Mouse (Mus musculus) midbrain, embryonic 10.5 days (tissue): Measurements from ENCODE around the gene Rubcn. TPM values are rescaled to one million over a fixed set of nuclear protein-coding genes. Genes with fewer than 3 reads are reported as not detected.

Experiments
- DNase-seq: peaks from one replicate; pipeline ENCODE4 v3.0.0-alpha.2; 2017; ENCODE audit warnings: low spot score
- H3K27ac ChIP-seq: fragments of 300-500 bp; sonication (generic); replicated peaks from 2 replicates; pipeline ENCODE4 v1.5.1; 2016; ENCODE audit warnings: mild to moderate bottlenecking
- H3K27me3 ChIP-seq: fragments of 300-500 bp; sonication (generic); 2 replicates; pipeline ENCODE4 v1.6.1; 2016; ENCODE audit warnings: low read depth, mild to moderate bottlenecking; ENCODE audit not compliant: poor library complexity, severe bottlenecking
- H3K36me3 ChIP-seq: fragments of 300-500 bp; sonication (generic); 2 replicates; pipeline ENCODE4 v1.6.1; 2016; ENCODE audit warnings: mild to moderate bottlenecking, moderate library complexity
- H3K4me1 ChIP-seq: fragments of 300-500 bp; sonication (generic); 2 replicates; pipeline ENCODE4 v1.6.1; 2016
- H3K4me3 ChIP-seq: fragments of 300-500 bp; sonication (generic); 2 replicates; pipeline ENCODE4 v1.5.1; 2016; ENCODE audit warnings: mild to moderate bottlenecking, moderate library complexity
- H3K9me3 ChIP-seq: fragments of 300-500 bp; sonication (generic); replicated peaks from 2 replicates; pipeline ENCODE4 v1.6.1; 2016; ENCODE audit warnings: mild to moderate bottlenecking
- WGBS: fragments of 180-500 bp; shearing (Covaris S2); methylation state at CpG from one replicate; pipeline ENCODE4 v1.1.7; 2016; 5-methylcytosine and 5-hydroxymethylcytosine counted together
- polyA plus RNA-seq: library from polyadenylated mRNA; unstranded; fragments of >200 nt; fragmentation: Nextera tagmentation; extraction: Ambion mirVana; gene quantifications from 2 replicates; pipeline ENCODE4 v1.2.1, GENCODE M21; 2016

The Rubcn gene
- polyA plus RNA-seq, 1 experiment from 2014 or later: 19.0 TPM

- WGBS: 84% methylated on average over 3 of the region's 3 CpGs
- Histone ChIP-seq H3K9me3 (no peaks in the 10 kb centered on the region), H3K27me3 (no peaks in the 10 kb centered on the region), H3K36me3 (peaks cover 18% of the 10 kb centered on the region), H3K4me3 (no peak overlapping the region), H3K27ac (no peak overlapping the region), H3K4me1 (peaks cover 4% of the 10 kb centered on the region)
- DNase-seq: no peak
Observed at GRCm38 (mm10) chr16:32861813-32862385, 15.7 kb downstream of the Rubcn start.

- H3K27ac ChIP-seq: no peak overlapping the region; the same call in 1 of the 2 replicates
- H3K4me3 ChIP-seq: no peak overlapping the region
- peaks cover 34% of the 10 kb centered on the region for H3K36me3 ChIP-seq
- H3K9me3 ChIP-seq: no peaks in the 10 kb centered on the region
- H3K27me3 ChIP-seq: no peaks in the 10 kb centered on the region
- WGBS: 77% methylated on average over 12 of the region's 12 CpGs
- DNase-seq: no peak
- no peaks in the 10 kb centered on the region for H3K4me1 ChIP-seq
Observed at GRCm38 (mm10) chr16:32858771-32859636, 18.6 kb downstream of the Rubcn start.

GRCm38 (mm10) chr16:32858356-32858755 lies 19.2 kb downstream of the Rubcn start:
- no peak for DNase-seq
- Histone ChIP-seq H3K4me3 (no peak overlapping the region), H3K27ac (no peak overlapping the region), H3K9me3 (no peaks in the 10 kb centered on the region), H3K4me1 (no peaks in the 10 kb centered on the region), H3K27me3 (no peaks in the 10 kb centered on the region), H3K36me3 (peaks cover 35% of the 10 kb centered on the region)
- whole genome bisulfite sequencing: 85% methylated on average over 4 of the region's 4 CpGs

- Histone ChIP-seq H3K36me3 (peaks cover 35% of the 10 kb centered on the region), H3K4me1 (no peaks in the 10 kb centered on the region), H3K27me3 (no peaks in the 10 kb centered on the region), H3K9me3 (no peaks in the 10 kb centered on the region), H3K4me3 (no peak overlapping the region), H3K27ac (no peak overlapping the region)
- no peak for DNase-seq
- WGBS: 94% methylated on average over 3 of the region's 3 CpGs
Observed at GRCm38 (mm10) chr16:32856751-32857150, 20.8 kb downstream of the Rubcn start.

- no peaks in the 10 kb centered on the region for H3K9me3 ChIP-seq
- no peaks in the 10 kb centered on the region for H3K27me3 ChIP-seq
- peaks cover 34% of the 10 kb centered on the region for H3K36me3 ChIP-seq
- H3K27ac ChIP-seq: no peak overlapping the region
- H3K4me3 ChIP-seq: no peak overlapping the region
- 91% methylated on average over 2 of the region's 2 CpGs for WGBS
- no peak for DNase-seq
- H3K4me1 ChIP-seq: no peaks in the 10 kb centered on the region
Observed at GRCm38 (mm10) chr16:32854050-32854571, 23.5 kb downstream of the Rubcn start.

GRCm38 (mm10) chr16:32853492-32854049 lies 24.0 kb downstream of the Rubcn start:
- Histone ChIP-seq H3K36me3 (peaks cover 40% of the 10 kb centered on the region), H3K4me1 (no peaks in the 10 kb centered on the region), H3K27ac (no peak overlapping the region), H3K4me3 (no peak overlapping the region), H3K9me3 (no peaks in the 10 kb centered on the region), H3K27me3 (no peaks in the 10 kb centered on the region)
- DNase-seq: no peak
- WGBS: 87% methylated on average over 13 of the region's 13 CpGs

- Histone ChIP-seq H3K4me1 (no peaks in the 10 kb centered on the region), H3K4me3 (no peak overlapping the region), H3K27me3 (no peaks in the 10 kb centered on the region), H3K27ac (no peak overlapping the region), H3K9me3 (no peaks in the 10 kb centered on the region), H3K36me3 (peaks cover 66% of the 10 kb centered on the region)
- WGBS: 97% methylated on average over 11 of the region's 11 CpGs
- DNase-seq: no peak
Observed at GRCm38 (mm10) chr16:32849042-32849830, 28.3 kb downstream of the Rubcn start.

- Histone ChIP-seq H3K27ac (no peak overlapping the region), H3K27me3 (no peaks in the 10 kb centered on the region), H3K4me3 (no peak overlapping the region), H3K4me1 (0 out of 2 replicates have a peak, but pooled peaks cover 3% of the 10 kb centered on the region), H3K36me3 (peaks cover 80% of the 10 kb centered on the region), H3K9me3 (no peaks in the 10 kb centered on the region)
- WGBS: 87% methylated on average over 11 of the region's 11 CpGs
- DNase-seq: no peak
Observed at GRCm38 (mm10) chr16:32847103-32847502, 30.5 kb downstream of the Rubcn start.

GRCm38 (mm10) chr16:32831501-32831900 lies 46.1 kb downstream of the Rubcn start:
- Histone ChIP-seq H3K27me3 (no peaks in the 10 kb centered on the region), H3K4me1 (no peaks in the 10 kb centered on the region), H3K4me3 (no peak overlapping the region), H3K9me3 (no peaks in the 10 kb centered on the region), H3K36me3 (peaks cover 61% of the 10 kb centered on the region), H3K27ac (no peak overlapping the region)
- no peak for DNase-seq
- 89% methylated on average over 4 of the region's 4 CpGs for WGBS

GRCm38 (mm10) chr16:32829104-32829503 lies 48.5 kb downstream of the Rubcn start:
- peaks cover 63% of the 10 kb centered on the region for H3K36me3 ChIP-seq
- H3K27ac ChIP-seq: no peak overlapping the region
- no peaks in the 10 kb centered on the region for H3K27me3 ChIP-seq
- H3K4me1 ChIP-seq: no peaks in the 10 kb centered on the region
- H3K4me3 ChIP-seq: no peak overlapping the region
- WGBS: 91% methylated on average over 11 of the region's 11 CpGs
- DNase-seq: no peak
- H3K9me3 ChIP-seq: no peaks in the 10 kb centered on the region

- no peak overlapping the region for H3K27ac ChIP-seq
- DNase-seq: no peak
- 94% methylated on average over 11 of the region's 11 CpGs for WGBS
- no peak overlapping the region for H3K4me3 ChIP-seq
- H3K9me3 ChIP-seq: no peaks in the 10 kb centered on the region
- H3K36me3 ChIP-seq: peaks cover 80% of the 10 kb centered on the region
- H3K4me1 ChIP-seq: no peaks in the 10 kb centered on the region
- H3K27me3 ChIP-seq: no peaks in the 10 kb centered on the region
Observed at GRCm38 (mm10) chr16:32826521-32826920, 51.0 kb downstream of the Rubcn start.

- 86% methylated on average over 12 of the region's 12 CpGs for WGBS
- no peak for DNase-seq
- Histone ChIP-seq H3K27ac (no peak overlapping the region), H3K4me1 (no peaks in the 10 kb centered on the region), H3K9me3 (no peaks in the 10 kb centered on the region), H3K27me3 (no peaks in the 10 kb centered on the region), H3K36me3 (peaks cover 83% of the 10 kb centered on the region), H3K4me3 (no peak overlapping the region)
Observed at GRCm38 (mm10) chr16:32825380-32825779, 52.2 kb downstream of the Rubcn start.
